Mouse (Mus musculus) G1E (cell line): Measurements from ENCODE around the gene Erc2.

Source experiments
- CTCF ChIP-seq: IDR thresholded peaks from 2 replicates; pipeline ENCODE4 v1.5.1; 2012; ENCODE audit warnings: low read depth, low read length, inconsistent platforms, mixed read lengths
- TAL1 ChIP-seq: conservative IDR thresholded peaks from 2 replicates; pipeline ENCODE4 v1.6.1; 2012; ENCODE audit warnings: low read depth, low read length, inconsistent platforms, mixed read lengths

DNA sequence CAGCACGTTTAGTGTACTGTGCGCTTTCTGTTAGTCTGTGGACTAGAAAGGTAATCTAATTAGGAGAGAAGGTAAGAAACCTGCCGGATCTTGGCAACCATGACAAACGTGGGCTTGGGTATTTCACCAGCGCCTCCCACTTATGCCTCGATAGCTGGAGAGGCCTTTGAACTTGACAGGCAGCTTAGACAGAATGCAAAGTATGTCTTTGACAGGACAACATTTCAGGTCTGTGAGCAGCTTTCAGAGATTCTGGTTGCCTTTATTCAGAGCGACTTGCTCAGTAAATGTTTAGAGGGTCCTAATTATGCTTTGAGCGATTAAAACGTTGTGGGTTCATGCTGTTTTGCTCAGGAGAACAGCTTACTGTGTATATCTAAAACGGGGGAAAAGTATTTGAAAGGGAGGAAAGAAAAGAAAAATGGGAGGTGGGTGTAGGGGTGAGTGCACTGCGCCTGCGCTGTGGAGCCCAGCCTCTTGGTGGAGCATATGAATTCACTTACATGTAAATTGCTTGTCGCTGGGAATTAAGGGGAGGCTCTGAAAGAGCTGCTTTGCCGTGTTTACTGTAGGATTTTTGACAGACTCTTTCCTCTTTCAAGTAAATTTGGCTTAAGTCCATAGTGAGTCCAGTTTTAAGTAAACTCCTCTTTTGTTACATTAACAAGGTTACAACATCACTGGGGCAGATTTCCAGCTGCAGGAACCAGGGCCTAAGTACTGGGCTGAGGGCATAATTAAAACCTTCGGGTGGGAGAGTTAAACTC, 542.6 kb downstream of the Erc2 start:
- no peak for TF ChIP-seq CTCF
- TF ChIP-seq TAL1 = no peak
